Mouse (Mus musculus): ENCODE data around the gene Dner. TPM values are rescaled to one million over a fixed set of nuclear protein-coding genes. Genes with fewer than 3 reads are reported as not detected.

Gene Dner
- polyA plus RNA-seq, 1 experiment: 0.08 TPM

DNA sequence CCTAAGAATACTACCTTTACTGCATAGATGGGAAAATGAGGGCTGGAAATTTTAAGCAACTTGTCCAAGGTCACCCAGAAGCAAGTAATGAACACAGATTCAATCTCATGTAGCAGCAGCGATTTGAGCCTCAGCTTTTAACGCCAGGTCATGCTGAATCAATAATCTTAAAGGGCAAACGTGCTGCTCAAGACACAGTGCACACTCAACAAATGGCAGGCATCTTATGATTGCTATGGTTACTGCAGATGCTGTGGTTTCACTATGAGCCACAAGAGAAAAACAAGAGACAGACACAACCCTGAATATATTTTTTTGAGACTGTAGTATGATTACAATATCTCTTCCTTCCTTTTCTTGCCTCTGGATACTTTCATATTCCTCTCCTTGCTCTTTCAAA is 228.4 kb downstream of the Dner start:
- Histone ChIP-seq H3K27me3 (ENCODE audit: control insufficient read depth, insufficient read depth, low read length) (no peaks in the 10 kb centered on the region), H3K27ac (ENCODE audit: insufficient read depth, low read length) (no peak overlapping the region), H3K36me3 (ENCODE audit: control insufficient read depth, insufficient read depth, low read length) (no peaks in the 10 kb centered on the region), H3K4me1 (ENCODE audit: control insufficient read depth, insufficient read depth, insufficient read length) (no peaks in the 10 kb centered on the region), H3K4me3 (ENCODE audit: extremely low read depth, insufficient read depth, insufficient read length) (no peak overlapping the region)
- WGBS: 75% methylated on average over 3 of the region's 3 CpGs
- DNase-seq (ENCODE audit: low read depth in 1 of 2, low spot score in 2 of 2): no peak
- TF ChIP-seq POLR2A (IDR thresholded peaks at IDR 0.05; ENCODE audit: low read depth, low read length): no peak
- TF ChIP-seq CTCF (IDR thresholded peaks at IDR 0.05; ENCODE audit: extremely low read depth, insufficient read depth, insufficient read length, insufficient replicate concordance): no peak

DNA sequence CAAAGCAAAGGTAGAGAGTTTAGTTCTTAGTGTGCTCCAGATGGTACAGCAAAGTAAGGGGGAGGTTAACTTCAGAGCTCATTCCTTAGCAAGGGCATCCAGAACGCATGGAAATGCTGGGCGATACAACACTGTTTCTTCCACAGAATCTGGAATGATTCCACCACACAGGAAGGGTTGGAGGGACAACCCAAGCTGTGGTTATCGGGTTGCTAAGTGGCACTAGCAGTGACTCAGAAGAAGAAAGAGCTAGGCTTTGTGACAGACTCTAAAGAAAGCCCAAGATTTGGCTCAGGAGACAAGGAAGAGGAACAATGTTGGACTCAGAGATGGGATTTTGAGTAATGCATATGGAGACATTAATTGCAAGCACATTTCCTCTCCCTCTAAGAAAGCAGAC is 231.3 kb downstream of the Dner start:
- 87% methylated on average over 3 of the region's 3 CpGs for WGBS
- Histone ChIP-seq H3K4me1 (ENCODE audit: control insufficient read depth, insufficient read depth, insufficient read length) (no peaks in the 10 kb centered on the region), H3K27ac (ENCODE audit: insufficient read depth, low read length) (no peak overlapping the region), H3K36me3 (ENCODE audit: control insufficient read depth, insufficient read depth, low read length) (no peaks in the 10 kb centered on the region), H3K27me3 (ENCODE audit: control insufficient read depth, insufficient read depth, low read length) (no peaks in the 10 kb centered on the region), H3K4me3 (ENCODE audit: extremely low read depth, insufficient read depth, insufficient read length) (no peak overlapping the region)
- TF ChIP-seq CTCF (IDR thresholded peaks at IDR 0.05; ENCODE audit: extremely low read depth, insufficient read depth, insufficient read length, insufficient replicate concordance) (no peak), POLR2A (IDR thresholded peaks at IDR 0.05; ENCODE audit: low read depth, low read length) (no peak)
- DNase-seq (ENCODE audit: low read depth in 1 of 2, low spot score in 2 of 2): no peak

GRCm38 (mm10) chr1:84463976-84464662 is 231.9 kb downstream of the Dner start:
- TF ChIP-seq POLR2A (IDR thresholded peaks at IDR 0.05; ENCODE audit: low read depth, low read length) (no peak), CTCF (IDR thresholded peaks at IDR 0.05; ENCODE audit: extremely low read depth, insufficient read depth, insufficient read length, insufficient replicate concordance) (no peak)

DNA sequence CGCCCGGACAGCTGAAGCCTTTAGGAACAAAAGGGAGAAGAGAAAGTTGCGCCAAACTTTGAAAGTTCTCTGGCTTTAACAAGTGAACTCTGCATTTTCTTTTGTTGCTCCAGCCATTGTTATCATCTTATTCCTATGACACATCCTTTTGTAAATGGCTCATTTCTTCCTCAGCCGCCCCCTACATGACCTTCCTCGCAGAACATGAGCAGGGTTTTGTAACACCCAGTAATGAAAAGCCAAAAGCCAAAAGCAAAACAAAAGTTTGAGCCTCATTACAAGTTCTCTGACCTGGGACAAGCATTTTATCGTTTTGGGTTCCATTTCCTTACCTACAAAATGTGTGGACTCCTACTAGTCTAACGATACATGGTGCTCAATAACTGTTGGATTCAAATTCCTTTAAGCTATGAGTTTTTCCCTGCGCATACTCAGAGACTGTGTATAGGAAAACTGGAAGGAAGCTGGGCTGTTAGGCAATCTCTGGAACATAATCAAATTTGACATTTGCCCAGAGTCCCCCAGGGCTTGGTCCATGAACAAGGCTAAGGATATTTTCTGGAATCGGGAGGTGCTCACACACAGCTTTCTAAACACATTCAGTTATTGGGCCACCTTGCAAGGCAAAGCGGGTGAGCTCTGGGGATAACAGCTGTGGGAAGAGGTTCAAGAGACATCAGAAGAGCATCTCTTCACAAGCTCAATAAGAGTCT is 246.3 kb downstream of the Dner start:
- 89% methylated on average over 10 of the region's 10 CpGs for WGBS
- H3K27me3 ChIP-seq (ENCODE audit: control insufficient read depth, insufficient read depth, low read length): no peaks in the 10 kb centered on the region
- no peaks in the 10 kb centered on the region for H3K4me1 ChIP-seq (ENCODE audit: control insufficient read depth, insufficient read depth, insufficient read length)
- DNase-seq (ENCODE audit: low read depth in 1 of 2, low spot score in 2 of 2): no peak
- TF ChIP-seq POLR2A (IDR thresholded peaks at IDR 0.05; ENCODE audit: low read depth, low read length) (no peak), CTCF (IDR thresholded peaks at IDR 0.05; ENCODE audit: extremely low read depth, insufficient read depth, insufficient read length, insufficient replicate concordance) (no peak)
- no peak overlapping the region for H3K27ac ChIP-seq (ENCODE audit: insufficient read depth, low read length)
- no peak overlapping the region for H3K4me3 ChIP-seq (ENCODE audit: extremely low read depth, insufficient read depth, insufficient read length)
- H3K36me3 ChIP-seq (ENCODE audit: control insufficient read depth, insufficient read depth, low read length): no peaks in the 10 kb centered on the region

More at GRCm38 (mm10) chr1:84463976-84464662, 231.9 kb downstream of the Dner start:
- WGBS: 94% methylated on average over 5 of the region's 5 CpGs
- no peak overlapping the region for H3K27ac ChIP-seq (ENCODE audit: insufficient read depth, low read length)
- H3K4me1 ChIP-seq (ENCODE audit: control insufficient read depth, insufficient read depth, insufficient read length): no peaks in the 10 kb centered on the region
- H3K27me3 ChIP-seq (ENCODE audit: control insufficient read depth, insufficient read depth, low read length): no peaks in the 10 kb centered on the region
- no peaks in the 10 kb centered on the region for H3K36me3 ChIP-seq (ENCODE audit: control insufficient read depth, insufficient read depth, low read length)
- DNase-seq (ENCODE audit: low read depth in 1 of 2, low spot score in 2 of 2): no peak
- no peak overlapping the region for H3K4me3 ChIP-seq (ENCODE audit: extremely low read depth, insufficient read depth, insufficient read length)

GRCm38 (mm10) chr1:84443640-84444039 is 252.4 kb downstream of the Dner start:
- WGBS: 65% methylated on average over 3 of the region's 3 CpGs
- H3K36me3 ChIP-seq (ENCODE audit: control insufficient read depth, insufficient read depth, low read length): no peaks in the 10 kb centered on the region

GRCm38 (mm10) chr1:84443050-84443449 is 253.0 kb downstream of the Dner start:
- Histone ChIP-seq H3K36me3 (ENCODE audit: control insufficient read depth, insufficient read depth, low read length) (no peaks in the 10 kb centered on the region), H3K27ac (ENCODE audit: insufficient read depth, low read length) (no peak overlapping the region), H3K4me3 (ENCODE audit: extremely low read depth, insufficient read depth, insufficient read length) (no peak overlapping the region), H3K27me3 (ENCODE audit: control insufficient read depth, insufficient read depth, low read length) (no peaks in the 10 kb centered on the region), H3K4me1 (ENCODE audit: control insufficient read depth, insufficient read depth, insufficient read length) (no peaks in the 10 kb centered on the region)
- no peak for DNase-seq (ENCODE audit: low read depth in 1 of 2, low spot score in 2 of 2)
- TF ChIP-seq POLR2A (IDR thresholded peaks at IDR 0.05; ENCODE audit: low read depth, low read length): no peak
- 86% methylated on average over 5 of the region's 5 CpGs for WGBS

More at GRCm38 (mm10) chr1:84443640-84444039, 252.4 kb downstream of the Dner start:
- no peak for DNase-seq (ENCODE audit: low read depth in 1 of 2, low spot score in 2 of 2)
- TF ChIP-seq CTCF (IDR thresholded peaks at IDR 0.05; ENCODE audit: extremely low read depth, insufficient read depth, insufficient read length, insufficient replicate concordance) (no peak), POLR2A (IDR thresholded peaks at IDR 0.05; ENCODE audit: low read depth, low read length) (no peak)
- H3K4me1 ChIP-seq (ENCODE audit: control insufficient read depth, insufficient read depth, insufficient read length): no peaks in the 10 kb centered on the region
- no peak overlapping the region for H3K4me3 ChIP-seq (ENCODE audit: extremely low read depth, insufficient read depth, insufficient read length)
- H3K27ac ChIP-seq (ENCODE audit: insufficient read depth, low read length): no peak overlapping the region
- no peaks in the 10 kb centered on the region for H3K27me3 ChIP-seq (ENCODE audit: control insufficient read depth, insufficient read depth, low read length)

GRCm38 (mm10) chr1:84441419-84441818 is 254.6 kb downstream of the Dner start:
- Histone ChIP-seq H3K36me3 (ENCODE audit: control insufficient read depth, insufficient read depth, low read length) (no peaks in the 10 kb centered on the region), H3K4me1 (ENCODE audit: control insufficient read depth, insufficient read depth, insufficient read length) (no peaks in the 10 kb centered on the region), H3K4me3 (ENCODE audit: extremely low read depth, insufficient read depth, insufficient read length) (no peak overlapping the region), H3K27ac (ENCODE audit: insufficient read depth, low read length) (no peak overlapping the region), H3K27me3 (ENCODE audit: control insufficient read depth, insufficient read depth, low read length) (no peaks in the 10 kb centered on the region)
- DNase-seq (ENCODE audit: low read depth in 1 of 2, low spot score in 2 of 2): no peak
- 85% methylated on average over 3 of the region's 3 CpGs for WGBS
- no peak for TF ChIP-seq CTCF (IDR thresholded peaks at IDR 0.05; ENCODE audit: extremely low read depth, insufficient read depth, insufficient read length, insufficient replicate concordance)
- no peak for TF ChIP-seq POLR2A (IDR thresholded peaks at IDR 0.05; ENCODE audit: low read depth, low read length)

Measured in spleen, adult 2 months (tissue).